Mouse (Mus musculus): ENCODE data around the gene Lbhd2. TPM values are rescaled to one million over a fixed set of nuclear protein-coding genes. Genes with fewer than 3 reads are reported as not detected.

The Lbhd2 gene
- total RNA-seq (2022), result not detected

- no peak for DNase-seq (ENCODE audit: low spot score in 2 of 2)
Measured at GRCm38 (mm10) chr12:111406622-111407021, at the start of gene Lbhd2. Gene Lbhd2, plus strand, starts transcription at chr12:111406809.

- no peak for DNase-seq (ENCODE audit: low spot score in 2 of 2)
Measured at GRCm38 (mm10) chr12:111360671-111361070, 45.9 kb upstream of the Lbhd2 start.

GRCm38 (mm10) chr12:111361319-111362098, 45.1 kb upstream of the Lbhd2 start:
- no peak for DNase-seq (ENCODE audit: low spot score in 2 of 2)

GRCm38 (mm10) chr12:111364234-111364633, 42.4 kb upstream of the Lbhd2 start:
- DNase-seq (ENCODE audit: low spot score in 2 of 2), result no peak

- no peak for DNase-seq (ENCODE audit: low spot score in 2 of 2)
Measured at GRCm38 (mm10) chr12:111367065-111367464, 39.5 kb upstream of the Lbhd2 start.

GRCm38 (mm10) chr12:111370249-111370648, 36.4 kb upstream of the Lbhd2 start:
- no peak for DNase-seq (ENCODE audit: low spot score in 2 of 2)

- no peak for DNase-seq (ENCODE audit: low spot score in 2 of 2)
Measured at GRCm38 (mm10) chr12:111371905-111372304, 34.7 kb upstream of the Lbhd2 start.

GRCm38 (mm10) chr12:111373411-111373810, 33.2 kb upstream of the Lbhd2 start:
- no peak for DNase-seq (ENCODE audit: low spot score in 2 of 2)

GRCm38 (mm10) chr12:111374727-111375126, 31.9 kb upstream of the Lbhd2 start:
- DNase-seq (ENCODE audit: low spot score in 2 of 2), result no peak

GRCm38 (mm10) chr12:111375559-111375958, 31.1 kb upstream of the Lbhd2 start:
- no peak for DNase-seq (ENCODE audit: low spot score in 2 of 2)

GRCm38 (mm10) chr12:111376053-111376452, 30.6 kb upstream of the Lbhd2 start:
- DNase-seq (ENCODE audit: low spot score in 2 of 2), result no peak

GRCm38 (mm10) chr12:111376826-111377331, 29.7 kb upstream of the Lbhd2 start:
- DNase-seq (ENCODE audit: low spot score in 2 of 2), result peak in 1 of 2 experiments; percentile 30

- DNase-seq (ENCODE audit: low spot score in 2 of 2), result peak; percentile 90 to 96
Measured at GRCm38 (mm10) chr12:111377376-111377973, 29.1 kb upstream of the Lbhd2 start, which contains the start of gene Cdc42bpb. Gene Cdc42bpb, minus strand, starts transcription at chr12:111377718.

GRCm38 (mm10) chr12:111377986-111378490, 28.6 kb upstream of the Lbhd2 start:
- DNase-seq (ENCODE audit: low spot score in 2 of 2), result no peak

- DNase-seq (ENCODE audit: low spot score in 2 of 2), result no peak
Measured at GRCm38 (mm10) chr12:111378812-111379211, 27.8 kb upstream of the Lbhd2 start.

GRCm38 (mm10) chr12:111385883-111386641, 20.5 kb upstream of the Lbhd2 start:
- DNase-seq (ENCODE audit: low spot score in 2 of 2), result no peak

GRCm38 (mm10) chr12:111386642-111387120, 19.9 kb upstream of the Lbhd2 start:
- no peak for DNase-seq (ENCODE audit: low spot score in 2 of 2)

GRCm38 (mm10) chr12:111387146-111387545, 19.5 kb upstream of the Lbhd2 start:
- no peak for DNase-seq (ENCODE audit: low spot score in 2 of 2)

- DNase-seq (ENCODE audit: low spot score in 2 of 2), result no peak
Measured at GRCm38 (mm10) chr12:111394008-111394407, 12.6 kb upstream of the Lbhd2 start.

GRCm38 (mm10) chr12:111396997-111397396, 9.6 kb upstream of the Lbhd2 start:
- no peak for DNase-seq (ENCODE audit: low spot score in 2 of 2)

- peak; percentile 49 to 63 for DNase-seq (ENCODE audit: low spot score in 2 of 2)
Measured at GRCm38 (mm10) chr12:111401454-111402184, 5.0 kb upstream of the Lbhd2 start.
